Mouse (Mus musculus): ENCODE measurements around the gene Tppp. TPM values are rescaled to one million over a fixed set of nuclear protein-coding genes. Genes with fewer than 3 reads are reported as not detected.

Gene Tppp
- polyA plus RNA-seq (2014; fragmentation: Illumina TruSeq; extraction: RNeasy Lipid Tissue Mini Kit (QIAGEN cat#74804); ENCODE audit: low read depth, low replicate concordance), result 1.1 TPM

DNA sequence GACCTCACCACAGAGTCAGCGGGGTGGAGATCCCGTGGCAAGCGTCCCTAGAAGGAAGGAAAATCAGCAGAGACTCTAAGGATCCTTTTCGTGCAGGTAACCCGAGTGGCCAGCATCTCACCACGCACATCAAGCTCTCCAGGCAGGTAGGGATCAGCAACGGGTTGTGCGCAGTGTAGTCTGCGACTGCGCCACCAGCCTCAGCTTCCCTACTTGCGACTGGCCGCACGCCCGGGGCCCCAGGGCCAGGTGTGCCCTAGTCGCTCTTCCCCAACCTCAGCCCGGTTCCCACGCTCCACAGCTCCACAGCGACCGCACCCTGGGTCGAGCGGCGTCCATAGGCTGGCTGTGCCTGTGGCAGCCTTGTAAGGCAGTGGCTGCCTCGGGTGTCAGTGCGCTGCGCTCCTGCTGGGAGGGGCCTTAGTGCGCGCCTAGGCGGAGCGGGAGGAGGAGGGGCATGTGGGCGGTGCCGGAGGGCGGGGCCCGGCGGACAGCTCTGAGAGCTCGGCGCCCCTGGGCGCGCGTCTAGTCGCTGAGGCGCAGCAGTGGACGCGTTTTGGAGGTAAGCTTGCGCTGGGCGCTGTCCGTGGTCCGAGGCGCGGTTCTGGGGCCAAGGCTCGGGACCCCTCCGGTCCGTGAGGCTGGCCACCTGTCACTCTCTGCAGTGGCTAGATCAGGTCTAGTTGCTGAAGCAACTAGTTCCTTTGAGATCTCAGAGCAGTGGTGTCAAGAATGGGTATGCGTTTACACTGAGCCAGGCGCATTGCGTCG is at the start of gene Tppp:
Gene Tppp (plus strand): TSS at position 460 of the 771 bp plus-strand sequence.

DNA sequence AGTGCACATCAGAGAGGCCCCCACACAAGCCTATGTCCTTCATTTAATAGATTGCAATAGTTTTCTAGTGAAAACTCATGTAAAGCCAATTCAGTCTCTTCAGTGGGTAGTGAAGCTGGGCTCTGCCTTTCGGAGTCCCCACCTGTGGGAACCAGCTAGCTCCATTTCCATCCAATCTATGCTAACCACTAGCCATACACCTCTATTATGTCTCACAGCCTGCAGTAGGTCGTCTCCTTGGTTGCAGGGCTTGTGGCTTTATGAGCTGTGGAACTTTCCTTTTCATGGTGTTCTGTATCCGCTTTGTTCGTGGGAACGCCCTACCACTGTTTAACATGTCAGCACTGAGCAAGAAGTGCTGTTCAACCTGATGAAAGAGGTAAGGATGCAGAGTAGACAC is 45.7 kb upstream of the Tppp start, which contains the start of gene Zdhhc11:
Gene Zdhhc11 (plus strand): TSS at position 301 of the 400 bp plus-strand sequence.

DNA sequence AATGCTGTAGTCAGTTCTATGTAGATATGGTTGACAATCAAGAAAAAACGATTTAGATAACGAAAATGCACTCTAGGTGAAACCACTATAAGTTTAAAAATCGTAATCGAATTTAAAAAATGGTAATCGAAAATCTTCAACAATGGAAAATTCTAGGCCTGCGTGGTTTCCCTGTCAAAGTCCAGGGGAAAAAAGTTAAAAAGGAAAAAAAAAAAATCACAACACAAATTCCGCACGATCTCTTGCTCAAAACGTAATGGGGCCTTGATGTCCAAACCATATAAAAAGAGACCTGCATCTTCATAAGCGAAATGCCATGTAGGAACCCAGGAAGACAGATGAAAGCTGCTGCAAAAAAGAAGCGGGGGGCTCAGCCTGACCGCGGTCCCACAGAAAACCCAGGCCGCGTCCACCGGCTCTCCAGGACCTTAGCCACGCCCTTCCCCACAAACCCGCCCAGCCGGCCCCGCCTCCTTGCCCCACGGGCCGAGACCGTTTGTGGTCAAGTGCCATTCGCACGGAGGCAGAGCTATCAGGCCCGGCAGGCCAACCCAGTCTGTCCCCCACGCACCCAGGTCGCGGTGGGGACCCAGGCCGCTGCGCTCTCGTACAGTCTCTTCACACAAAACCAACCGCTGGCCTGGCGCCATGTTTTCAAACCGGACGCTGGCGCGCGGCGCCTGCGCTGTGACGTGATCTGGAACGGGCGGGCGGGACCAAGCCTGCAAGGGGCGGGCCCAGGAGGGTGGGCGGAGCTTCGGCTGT is 52.6 kb downstream of the Tppp start, which contains the start of gene Cep72:
Gene Cep72 (minus strand): TSS at position 687 of the 765 bp plus-strand sequence.

Other genes with a start within 250 kb of the Tppp start
- 0.90 TPM for gene Nkd2, start 161.8 kb upstream of the Tppp start, polyA plus RNA-seq (2014; fragmentation: Illumina TruSeq; extraction: RNeasy Lipid Tissue Mini Kit (QIAGEN cat#74804); ENCODE audit: low read depth, low replicate concordance)
- gene Trip13, start 71.6 kb upstream of the Tppp start, polyA plus RNA-seq (2014; fragmentation: Illumina TruSeq; extraction: RNeasy Lipid Tissue Mini Kit (QIAGEN cat#74804); ENCODE audit: low read depth, low replicate concordance), result 25.5 TPM
- gene Brd9, start 71.6 kb upstream of the Tppp start, polyA plus RNA-seq (2014; fragmentation: Illumina TruSeq; extraction: RNeasy Lipid Tissue Mini Kit (QIAGEN cat#74804); ENCODE audit: low read depth, low replicate concordance), result 42.1 TPM
- gene Zdhhc11, start 45.6 kb upstream of the Tppp start, polyA plus RNA-seq (2014; fragmentation: Illumina TruSeq; extraction: RNeasy Lipid Tissue Mini Kit (QIAGEN cat#74804); ENCODE audit: low read depth, low replicate concordance), result 32.2 TPM
- 186 TPM for gene Cep72, start 52.9 kb downstream of the Tppp start, polyA plus RNA-seq (2014; fragmentation: Illumina TruSeq; extraction: RNeasy Lipid Tissue Mini Kit (QIAGEN cat#74804); ENCODE audit: low read depth, low replicate concordance)
- gene Slc9a3, start 112.0 kb downstream of the Tppp start, polyA plus RNA-seq (2014; fragmentation: Illumina TruSeq; extraction: RNeasy Lipid Tissue Mini Kit (QIAGEN cat#74804); ENCODE audit: low read depth, low replicate concordance), result 0.78 TPM
- gene Exoc3, start 199.3 kb downstream of the Tppp start, polyA plus RNA-seq (2014; fragmentation: Illumina TruSeq; extraction: RNeasy Lipid Tissue Mini Kit (QIAGEN cat#74804); ENCODE audit: low read depth, low replicate concordance), result 25.8 TPM